Mouse (Mus musculus): ENCODE results near the gene Trappc10. TPM values are rescaled to one million over a fixed set of nuclear protein-coding genes. Genes with fewer than 3 reads are reported as not detected.
A peak's percentile ranks its signal among the peaks of the same experiment; 100 is the strongest.

Trappc10 gene
- total RNA-seq (2022) = 10 to 100 TPM; 74.1 to 95.5 (median 86.6) TPM

- peak; percentile 71 to 82 for DNase-seq (ENCODE audit: low spot score in 2 of 2)
Measured at GRCm38 (mm10) chr10:78244438-78245224, at the start of gene Trappc10. Trappc10 (minus strand) TSS chr10:78244641.

GRCm38 (mm10) chr10:78293576-78293975 lies 49.1 kb upstream of the Trappc10 start:
- DNase-seq (ENCODE audit: low spot score in 2 of 2) = no peak

- no peak for DNase-seq (ENCODE audit: low spot score in 2 of 2)
Measured at GRCm38 (mm10) chr10:78292381-78292780, 47.9 kb upstream of the Trappc10 start.

GRCm38 (mm10) chr10:78290730-78291535 lies 46.5 kb upstream of the Trappc10 start:
- DNase-seq (ENCODE audit: low spot score in 2 of 2) = no peak

GRCm38 (mm10) chr10:78288896-78289295 lies 44.5 kb upstream of the Trappc10 start:
- DNase-seq (ENCODE audit: low spot score in 2 of 2) = no peak

- no peak for DNase-seq (ENCODE audit: low spot score in 2 of 2)
Measured at GRCm38 (mm10) chr10:78288135-78288534, 43.7 kb upstream of the Trappc10 start.

GRCm38 (mm10) chr10:78287465-78288132 lies 43.2 kb upstream of the Trappc10 start:
- DNase-seq (ENCODE audit: low spot score in 2 of 2) = no peak

- DNase-seq (ENCODE audit: low spot score in 2 of 2) = no peak
Measured at GRCm38 (mm10) chr10:78285959-78286358, 41.5 kb upstream of the Trappc10 start.

- no peak for DNase-seq (ENCODE audit: low spot score in 2 of 2)
Measured at GRCm38 (mm10) chr10:78285409-78285808, 41.0 kb upstream of the Trappc10 start.

GRCm38 (mm10) chr10:78284812-78285211 lies 40.4 kb upstream of the Trappc10 start:
- no peak for DNase-seq (ENCODE audit: low spot score in 2 of 2)

GRCm38 (mm10) chr10:78282411-78282810 lies 38.0 kb upstream of the Trappc10 start:
- DNase-seq (ENCODE audit: low spot score in 2 of 2) = no peak

GRCm38 (mm10) chr10:78280486-78280885 lies 36.0 kb upstream of the Trappc10 start:
- no peak for DNase-seq (ENCODE audit: low spot score in 2 of 2)

GRCm38 (mm10) chr10:78279210-78279609 lies 34.8 kb upstream of the Trappc10 start:
- peak; percentile 36 to 59 for DNase-seq (ENCODE audit: low spot score in 2 of 2)

GRCm38 (mm10) chr10:78277835-78278234 lies 33.4 kb upstream of the Trappc10 start:
- DNase-seq (ENCODE audit: low spot score in 2 of 2) = no peak

- DNase-seq (ENCODE audit: low spot score in 2 of 2) = no peak
Measured at GRCm38 (mm10) chr10:78276242-78276641, 31.8 kb upstream of the Trappc10 start.

GRCm38 (mm10) chr10:78272932-78273331 lies 28.5 kb upstream of the Trappc10 start:
- DNase-seq (ENCODE audit: low spot score in 2 of 2) = no peak

- DNase-seq (ENCODE audit: low spot score in 2 of 2) = no peak
Measured at GRCm38 (mm10) chr10:78265881-78266280, 21.4 kb upstream of the Trappc10 start.

GRCm38 (mm10) chr10:78264735-78265134 lies 20.3 kb upstream of the Trappc10 start:
- DNase-seq (ENCODE audit: low spot score in 2 of 2) = no peak

GRCm38 (mm10) chr10:78260916-78261650 lies 16.6 kb upstream of the Trappc10 start:
- no peak for DNase-seq (ENCODE audit: low spot score in 2 of 2)

- no peak for DNase-seq (ENCODE audit: low spot score in 2 of 2)
Measured at GRCm38 (mm10) chr10:78260322-78260721, 15.9 kb upstream of the Trappc10 start.

GRCm38 (mm10) chr10:78259702-78260101 lies 15.3 kb upstream of the Trappc10 start:
- DNase-seq (ENCODE audit: low spot score in 2 of 2) = no peak

Data from layer of hippocampus, adult 8-10 months (tissue).